Mouse (Mus musculus) G1E (cell line): Measurements from ENCODE around the gene Leap2.

Experiments
- CTCF ChIP-seq: IDR thresholded peaks from 2 replicates; pipeline ENCODE4 v1.5.1; 2012; ENCODE audit warnings: low read depth, low read length, inconsistent platforms, mixed read lengths
- GATA1 ChIP-seq: IDR thresholded peaks from 2 replicates; pipeline ENCODE4 v1.6.1; 2012; ENCODE audit warnings: borderline replicate concordance, low read length, inconsistent platforms, mixed read lengths

DNA sequence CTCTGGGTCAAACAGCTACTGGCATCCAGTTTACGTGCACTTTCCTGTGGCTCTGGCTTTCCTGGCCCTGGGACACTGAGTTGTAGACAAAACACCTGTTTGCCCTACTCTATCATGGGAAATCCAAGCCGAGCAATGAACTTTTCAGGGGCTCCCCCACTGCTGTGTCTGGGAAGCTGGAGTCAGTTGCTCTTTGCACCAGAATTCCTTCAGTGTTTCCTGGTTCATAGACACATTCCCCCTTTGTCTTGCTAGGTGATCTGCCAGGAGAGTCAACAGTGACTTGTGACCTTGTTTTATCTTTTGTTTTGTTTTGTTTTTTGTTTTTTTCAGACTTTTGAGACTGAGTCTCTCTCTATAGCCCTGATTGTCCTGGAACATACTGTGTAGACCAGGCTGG is 28.4 kb upstream of the Leap2 start:
- TF ChIP-seq CTCF (no peak), GATA1 (no peak)
